ENCODE assay signal across 18 mouse cellular contexts in genomic region chr16:95897843-95898242, GRCm38 (mm10).
DNase-seq lines count a peak whose midpoint lies in the region; ATAC-seq and TF ChIP-seq lines count a peak whose summit lies in the region.
"Had no signal": no experiment of that assay in that cellular context is flagged by ENCODE, and none has a peak within 500 bp of the region (broad histone marks: within the 10 kb centered on the region; RNA-seq: fewer than 3 reads in every experiment).

No protein-coding gene starts in this region.

- no peak for ATAC-seq in heart, embryonic 16.5 days (replicated peaks; ENCODE audit: extremely low read depth, insufficient read depth, low FRiP score)
- peak; percentile 26 for ATAC-seq in Patski
- ATAC-seq in hindbrain, postnatal 0 days: no peak
- ATAC-seq: liver, embryonic 12.5 days had no signal

- H3K36me3 ChIP-seq in heart, embryonic 16.5 days (ENCODE audit: control insufficient read depth, insufficient read depth): no peaks in the 10 kb centered on the region
- H3K36me3 ChIP-seq in macrophage (ENCODE audit: inconsistent target): no peaks in the 10 kb centered on the region
- H3K36me3 ChIP-seq in hindbrain, postnatal 0 days (ENCODE audit: insufficient read depth, low read length): no peaks in the 10 kb centered on the region
- H3K36me3 ChIP-seq: hindbrain, embryonic 13.5 days; liver, embryonic 12.5 days had no signal

- 66% methylated on average over 7 of the region's 7 CpGs for WGBS in heart, embryonic 16.5 days
- WGBS in macrophage (ENCODE audit: missing documents): 56% methylated on average over 7 of the region's 7 CpGs
- 85% methylated on average over 7 of the region's 7 CpGs for WGBS in hindbrain, postnatal 0 days

- peak overlapping the region; percentile 11; the same call in 1 of the 2 replicates for H3K9ac ChIP-seq in heart, embryonic 16.5 days (ENCODE audit: low read length)
- H3K9ac ChIP-seq in hindbrain, postnatal 0 days (replicated peaks; ENCODE audit: low read length): no peak overlapping the region
- H3K9ac ChIP-seq: hindbrain, embryonic 13.5 days; liver, embryonic 12.5 days had no signal

- H3K4me1 ChIP-seq in heart, embryonic 16.5 days (ENCODE audit: control insufficient read depth, insufficient read depth, low read length): no peaks in the 10 kb centered on the region
- H3K4me1 ChIP-seq in hindbrain, postnatal 0 days (ENCODE audit: insufficient read depth, low read length): no peaks in the 10 kb centered on the region
- H3K4me1 ChIP-seq: hindbrain, embryonic 13.5 days; liver, embryonic 12.5 days had no signal

- no peaks in the 10 kb centered on the region for H3K9me3 ChIP-seq in heart, embryonic 16.5 days (replicated peaks; ENCODE audit: control insufficient read depth, low read length)
- H3K9me3 ChIP-seq in hindbrain, postnatal 0 days (ENCODE audit: low read length): no peaks in the 10 kb centered on the region
- H3K9me3 ChIP-seq: hindbrain, embryonic 13.5 days; liver, embryonic 12.5 days had no signal

- POLR2A ChIA-PET in Patski (lab: Charles Lee): no interaction called here

- no peaks in the 10 kb centered on the region for H3K79me2 ChIP-seq in macrophage (ENCODE audit: inconsistent target)

- CTCF ChIA-PET in Patski (lab: Charles Lee): no interaction called here

- in situ Hi-C loops in Patski (cut with MboI; ENCODE audit: low pct_unique_long_range_greater_than_20kb): no loop called here

- H3K4me3 ChIP-seq in heart, embryonic 16.5 days (ENCODE audit: low read length): no peak overlapping the region
- H3K4me3 ChIP-seq in macrophage (ENCODE audit: inconsistent target): no peak overlapping the region
- no peak overlapping the region for H3K4me3 ChIP-seq in hindbrain, postnatal 0 days (ENCODE audit: low read length)
- H3K4me3 ChIP-seq: erythroblast, embryonic 14.5 days; hindbrain, embryonic 13.5 days; liver, embryonic 12.5 days had no signal

- H3K4me2 ChIP-seq in heart, embryonic 16.5 days (ENCODE audit: low read depth, low read length): no peak overlapping the region
- no peak overlapping the region for H3K4me2 ChIP-seq in hindbrain, postnatal 0 days (ENCODE audit: low read depth, low read length)
- H3K4me2 ChIP-seq: hindbrain, embryonic 13.5 days; liver, embryonic 12.5 days; midbrain, embryonic 11.5 days had no signal

- no peaks in the 10 kb centered on the region for H3K27me3 ChIP-seq in heart, embryonic 16.5 days (ENCODE audit: control insufficient read depth, insufficient read depth, low read length)
- no peaks in the 10 kb centered on the region for H3K27me3 ChIP-seq in Patski
- no peaks in the 10 kb centered on the region for H3K27me3 ChIP-seq in hindbrain, postnatal 0 days (ENCODE audit: insufficient read depth, low read length)
- H3K27me3 ChIP-seq: hindbrain, embryonic 13.5 days; liver, embryonic 12.5 days had no signal

- DNase-seq in heart, postnatal 4 days: no peak
- DNase-seq in 3134 (ENCODE audit: extremely low read depth, insufficient read length, low spot score) (peak; percentile 21), Patski (ENCODE audit: low read depth, low spot score) (no peak)
- DNase-seq in hindbrain, postnatal 0 days (ENCODE audit: low spot score): no peak
- no peak for DNase-seq in adrenal gland, postnatal 14 days
- no peak for DNase-seq in embryo, embryonic 9.5 days (ENCODE audit: extremely low spot score)
- DNase-seq: B cell, adult 2 months; cerebellum, adult 9-11 months; gastrocnemius, postnatal 25 days; kidney, adult 2 months; kidney, postnatal 36 days; right cerebral cortex, postnatal 25 days had no signal

- no peak for TF ChIP-seq CTCF in Patski (IDR thresholded peaks at IDR 0.05)
- no peak for TF ChIP-seq CTCF in hindbrain, postnatal 0 days (IDR thresholded peaks at IDR 0.05; ENCODE audit: low read depth)

- H3K27ac ChIP-seq in heart, embryonic 16.5 days (ENCODE audit: low read length): no peak overlapping the region
- H3K27ac ChIP-seq in macrophage: peak overlapping the region; percentile 51
- no peak overlapping the region for H3K27ac ChIP-seq in hindbrain, postnatal 0 days
- H3K27ac ChIP-seq: hindbrain, embryonic 13.5 days; liver, embryonic 12.5 days had no signal
